Mouse (Mus musculus) embryo, embryonic 9.5 days (tissue): ENCODE results near the gene Cpne9.

Source experiments
- DNase-seq: peaks from one replicate; pipeline ENCODE4 v3.0.0-alpha.2; 2017; ENCODE audit errors: extremely low spot score

The Cpne9 gene

GRCm38 (mm10) chr6:113342297-113342696, 60.2 kb downstream of the Cpne9 start:
- DNase-seq: no peak

GRCm38 (mm10) chr6:113343177-113344092, 61.3 kb downstream of the Cpne9 start, which contains the start of gene Camk1:
Camk1 (minus strand) TSS chr6:113343984.
- peak; percentile 72 for DNase-seq

- no peak for DNase-seq
Observed at GRCm38 (mm10) chr6:113344321-113344720, 62.2 kb downstream of the Cpne9 start.

- DNase-seq: no peak
Observed at GRCm38 (mm10) chr6:113346897-113347296, 64.8 kb downstream of the Cpne9 start.

GRCm38 (mm10) chr6:113350538-113350937, 68.4 kb downstream of the Cpne9 start:
- DNase-seq: no peak

GRCm38 (mm10) chr6:113351161-113351560, 69.1 kb downstream of the Cpne9 start:
- no peak for DNase-seq

GRCm38 (mm10) chr6:113351653-113352052, 69.5 kb downstream of the Cpne9 start:
- DNase-seq: no peak

- no peak for DNase-seq
Observed at GRCm38 (mm10) chr6:113352820-113353219, 70.7 kb downstream of the Cpne9 start.

GRCm38 (mm10) chr6:113353696-113354095, 71.6 kb downstream of the Cpne9 start:
- DNase-seq: no peak
